Mouse (Mus musculus): ENCODE measurements around the gene Otulinl. TPM values are rescaled to one million over a fixed set of nuclear protein-coding genes. Genes with fewer than 3 reads are reported as not detected.

The Otulinl gene
- polyA plus RNA-seq, 1 experiment from 2014 or later, result 27.5 TPM

DNA sequence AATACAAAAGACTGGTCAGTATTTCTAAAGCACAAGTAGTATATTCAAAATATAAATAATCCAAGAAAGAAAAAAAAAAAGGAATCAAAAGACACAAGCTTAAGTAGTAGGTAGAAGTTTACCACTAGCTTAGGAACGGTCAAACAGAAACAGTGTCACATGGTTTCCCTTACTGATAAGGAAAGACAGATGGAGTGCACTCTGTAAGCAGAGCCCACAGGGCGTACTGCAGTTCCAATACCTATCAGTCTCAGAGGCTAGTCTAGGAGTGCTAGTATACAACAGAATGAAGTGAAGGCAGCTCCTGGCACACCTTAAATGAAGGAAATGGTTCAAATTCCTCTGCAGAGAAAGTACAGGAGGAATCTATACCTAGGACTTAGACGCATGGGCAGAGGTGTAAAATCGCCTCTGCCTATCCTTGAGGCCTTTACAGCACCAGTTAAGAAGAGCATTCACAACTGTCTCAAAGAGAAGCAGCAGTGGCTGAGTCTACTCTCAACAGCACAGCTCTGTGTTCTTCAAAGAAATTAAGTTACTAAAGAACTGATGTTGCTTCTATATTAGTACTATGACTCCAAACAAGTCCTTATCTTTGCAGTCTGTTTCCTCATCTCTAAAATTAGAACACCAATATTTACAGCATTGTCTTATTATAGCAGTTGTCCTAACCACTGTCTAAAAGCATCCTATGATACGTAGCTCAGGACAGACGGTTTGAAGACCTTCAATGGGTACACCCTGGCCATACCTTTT lies 62.4 kb downstream of the Otulinl start:
- Histone ChIP-seq H3K9ac (ENCODE audit: low read length) (no peak overlapping the region), H3K9me3 (ENCODE audit: control insufficient read depth, low read length) (no peaks in the 10 kb centered on the region), H3K27me3 (ENCODE audit: control insufficient read depth, insufficient read depth, low read depth, low read length) (no peaks in the 10 kb centered on the region), H3K4me2 (ENCODE audit: low read depth, low read length) (no peak overlapping the region), H3K4me3 (ENCODE audit: low read length) (no peak overlapping the region), H3K4me1 (replicated peaks; ENCODE audit: control insufficient read depth, insufficient read depth, low read length) (peaks cover 7% of the 10 kb centered on the region; the same call in 1 of the 2 replicates), H3K36me3 (ENCODE audit: control insufficient read depth, insufficient read depth, low read length) (peaks cover 12% of the 10 kb centered on the region), H3K27ac (ENCODE audit: low read length) (no peak overlapping the region)
- WGBS, result 64% methylated on average over 6 of the region's 6 CpGs
- no peak for ATAC-seq (ENCODE audit: low read depth)

DNA sequence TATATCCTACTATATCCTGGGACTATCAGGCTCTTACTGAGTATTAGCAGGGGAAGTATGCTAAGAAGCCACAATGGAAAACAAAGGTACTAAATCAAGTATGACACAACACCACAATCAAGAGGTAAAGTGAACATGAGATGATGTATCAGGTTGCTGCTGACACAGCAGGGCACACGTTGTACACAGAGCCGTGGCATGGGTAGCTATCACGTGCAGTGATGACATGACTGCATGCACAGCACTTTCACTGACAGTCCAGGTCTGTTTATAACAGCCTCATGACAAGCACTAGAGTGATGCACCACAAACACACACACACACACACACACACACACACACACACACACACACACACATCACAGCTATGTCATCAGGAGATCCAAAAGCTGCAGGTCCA lies 64.2 kb downstream of the Otulinl start:
- no peaks in the 10 kb centered on the region for H3K27me3 ChIP-seq (ENCODE audit: control insufficient read depth, insufficient read depth, low read depth, low read length)
- H3K4me2 ChIP-seq (ENCODE audit: low read depth, low read length), result no peak overlapping the region
- no peaks in the 10 kb centered on the region for H3K9me3 ChIP-seq (ENCODE audit: control insufficient read depth, low read length)
- ATAC-seq (ENCODE audit: low read depth), result no peak
- peaks cover 12% of the 10 kb centered on the region for H3K36me3 ChIP-seq (ENCODE audit: control insufficient read depth, insufficient read depth, low read length)
- WGBS, result 55% methylated on average over 3 of the region's 3 CpGs
- H3K9ac ChIP-seq (ENCODE audit: low read length), result no peak overlapping the region
- H3K27ac ChIP-seq (ENCODE audit: low read length), result no peak overlapping the region
- peaks cover 7% of the 10 kb centered on the region; the same call in 1 of the 2 replicates for H3K4me1 ChIP-seq (replicated peaks; ENCODE audit: control insufficient read depth, insufficient read depth, low read length)
- no peak overlapping the region for H3K4me3 ChIP-seq (ENCODE audit: low read length)

DNA sequence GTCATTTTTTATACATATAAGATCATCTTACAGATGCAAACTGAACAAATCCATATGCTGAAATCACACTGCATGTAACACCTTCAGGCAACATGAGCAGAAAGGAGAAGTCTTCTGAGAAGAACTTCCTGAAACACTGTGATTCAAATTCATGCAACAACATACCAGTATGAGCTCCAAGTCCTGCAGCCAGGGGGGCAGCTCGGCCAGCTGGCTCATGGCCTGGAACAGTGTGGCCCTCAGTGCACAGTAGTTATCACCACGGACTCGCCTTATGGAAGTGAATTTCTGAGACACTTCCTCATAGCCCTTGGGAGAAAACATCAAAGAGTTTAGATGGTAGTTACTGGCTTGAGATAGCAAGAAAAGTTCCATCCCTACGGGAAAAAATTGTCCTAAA lies 65.2 kb downstream of the Otulinl start:
- Histone ChIP-seq H3K4me3 (ENCODE audit: low read length) (no peak overlapping the region), H3K9me3 (ENCODE audit: control insufficient read depth, low read length) (no peaks in the 10 kb centered on the region), H3K27ac (ENCODE audit: low read length) (no peak overlapping the region), H3K36me3 (ENCODE audit: control insufficient read depth, insufficient read depth, low read length) (peaks cover 19% of the 10 kb centered on the region), H3K4me2 (ENCODE audit: low read depth, low read length) (no peak overlapping the region), H3K9ac (ENCODE audit: low read length) (no peak overlapping the region), H3K4me1 (replicated peaks; ENCODE audit: control insufficient read depth, insufficient read depth, low read length) (peaks cover 7% of the 10 kb centered on the region; the same call in 1 of the 2 replicates), H3K27me3 (ENCODE audit: control insufficient read depth, insufficient read depth, low read depth, low read length) (no peaks in the 10 kb centered on the region)
- WGBS, result 49% methylated on average over 4 of the region's 4 CpGs
- peak; percentile 85 for ATAC-seq (ENCODE audit: low read depth)

DNA sequence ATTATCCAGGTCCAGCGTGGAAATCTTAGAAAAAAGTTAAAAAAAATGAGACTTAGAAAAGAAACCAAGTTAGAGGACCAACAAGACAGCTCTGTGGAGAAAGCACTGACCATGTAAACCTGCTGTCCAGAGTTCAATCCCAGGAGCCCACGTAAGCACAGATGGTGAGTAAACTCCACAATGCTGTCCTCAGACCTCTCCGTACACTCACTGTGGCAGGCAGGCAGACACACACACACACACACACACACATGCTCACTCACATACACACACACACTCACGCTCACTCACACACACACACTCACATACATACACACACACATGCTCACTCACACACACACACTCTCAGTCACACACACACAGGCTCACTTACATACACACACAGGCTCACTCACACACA lies 68.1 kb downstream of the Otulinl start:
- Histone ChIP-seq H3K4me2 (ENCODE audit: low read depth, low read length) (no peak overlapping the region), H3K4me3 (ENCODE audit: low read length) (no peak overlapping the region)
- ATAC-seq (ENCODE audit: low read depth), result no peak

DNA sequence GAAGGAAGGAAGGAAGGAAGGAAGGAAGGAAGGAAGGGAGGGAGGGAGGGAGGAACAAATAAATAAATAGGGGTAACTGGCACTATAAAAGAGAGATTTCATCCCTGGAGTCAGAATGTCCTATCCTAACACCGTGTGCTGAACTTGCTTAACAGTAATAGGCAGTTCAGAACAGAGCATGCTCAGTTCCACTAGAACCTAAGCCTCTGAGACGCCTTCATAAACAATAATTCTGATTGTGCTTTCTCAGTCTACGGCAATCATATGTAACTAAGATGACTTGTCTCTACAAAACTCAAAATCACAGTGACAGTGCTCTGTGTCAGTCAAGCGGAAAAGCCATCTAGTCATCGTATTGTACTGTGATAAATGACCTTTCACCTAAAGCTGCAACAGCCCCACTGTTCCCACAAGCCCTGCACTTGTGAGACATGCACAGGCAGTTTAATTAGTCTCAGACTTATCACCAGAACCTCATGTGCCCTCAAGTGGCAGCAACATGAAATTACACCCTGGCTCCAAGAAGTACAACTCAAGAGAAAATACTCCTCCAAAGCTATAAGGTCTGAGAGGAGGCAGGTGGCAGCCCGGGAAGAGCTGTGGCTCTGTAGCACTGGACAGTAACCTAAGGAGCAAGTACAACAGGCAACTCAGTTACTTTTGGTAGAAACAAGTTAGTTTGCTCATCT lies 68.7 kb downstream of the Otulinl start:
- H3K4me2 ChIP-seq (ENCODE audit: low read depth, low read length), result no peak overlapping the region
- 43% methylated on average over 6 of the region's 6 CpGs for WGBS
- no peaks in the 10 kb centered on the region for H3K9me3 ChIP-seq (ENCODE audit: control insufficient read depth, low read length)
- 0 out of 2 replicates have a peak, but pooled peaks have one; percentile 19 for ATAC-seq (ENCODE audit: low read depth)
- no peak overlapping the region for H3K27ac ChIP-seq (ENCODE audit: low read length)
- no peak overlapping the region for H3K9ac ChIP-seq (ENCODE audit: low read length)
- peaks cover 20% of the 10 kb centered on the region for H3K36me3 ChIP-seq (ENCODE audit: control insufficient read depth, insufficient read depth, low read length)
- H3K27me3 ChIP-seq (ENCODE audit: control insufficient read depth, insufficient read depth, low read depth, low read length), result no peaks in the 10 kb centered on the region
- no peak overlapping the region for H3K4me3 ChIP-seq (ENCODE audit: low read length)
- peaks cover 3% of the 10 kb centered on the region; the same call in 1 of the 2 replicates for H3K4me1 ChIP-seq (replicated peaks; ENCODE audit: control insufficient read depth, insufficient read depth, low read length)

More for the DNA sequence above, 68.1 kb downstream of the Otulinl start:
- Histone ChIP-seq H3K27ac (ENCODE audit: low read length) (no peak overlapping the region), H3K9me3 (ENCODE audit: control insufficient read depth, low read length) (no peaks in the 10 kb centered on the region), H3K36me3 (ENCODE audit: control insufficient read depth, insufficient read depth, low read length) (peaks cover 19% of the 10 kb centered on the region), H3K4me1 (replicated peaks; ENCODE audit: control insufficient read depth, insufficient read depth, low read length) (peaks cover 3% of the 10 kb centered on the region; the same call in 1 of the 2 replicates), H3K9ac (ENCODE audit: low read length) (no peak overlapping the region), H3K27me3 (ENCODE audit: control insufficient read depth, insufficient read depth, low read depth, low read length) (no peaks in the 10 kb centered on the region)
- WGBS, result 92% methylated on average over 4 of the region's 4 CpGs

DNA sequence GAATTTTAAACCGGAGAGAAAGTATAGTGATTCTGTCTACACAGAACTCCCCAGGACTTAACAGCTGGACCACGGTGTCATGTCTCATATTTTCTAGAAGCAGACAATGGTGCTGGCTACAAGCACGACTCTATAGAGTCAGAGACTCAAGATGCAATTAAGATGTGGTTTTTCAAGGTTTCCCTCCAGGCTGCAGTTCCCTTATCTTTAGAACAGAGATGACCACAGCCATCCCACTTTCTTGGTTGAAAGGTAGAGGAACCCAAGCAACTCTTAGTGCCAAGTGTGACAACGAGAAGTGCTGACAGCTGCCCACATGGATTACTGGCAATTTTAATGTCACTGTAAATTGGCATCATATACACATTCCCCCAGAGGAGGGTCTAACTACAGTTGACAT lies 71.8 kb downstream of the Otulinl start:
- H3K4me3 ChIP-seq (ENCODE audit: low read length), result no peak overlapping the region
- H3K27ac ChIP-seq (ENCODE audit: low read length), result no peak overlapping the region
- 73% methylated on average over 4 of the region's 4 CpGs for WGBS
- no peak overlapping the region for H3K9ac ChIP-seq (ENCODE audit: low read length)
- H3K36me3 ChIP-seq (ENCODE audit: control insufficient read depth, insufficient read depth, low read length), result peaks cover 21% of the 10 kb centered on the region
- H3K4me1 ChIP-seq (replicated peaks; ENCODE audit: control insufficient read depth, insufficient read depth, low read length), result no peaks in the 10 kb centered on the region; the same call in 1 of the 2 replicates
- H3K27me3 ChIP-seq (ENCODE audit: control insufficient read depth, insufficient read depth, low read depth, low read length), result no peaks in the 10 kb centered on the region
- no peak for ATAC-seq (ENCODE audit: low read depth)
- H3K4me2 ChIP-seq (ENCODE audit: low read depth, low read length), result no peak overlapping the region
- H3K9me3 ChIP-seq (ENCODE audit: control insufficient read depth, low read length), result no peaks in the 10 kb centered on the region

DNA sequence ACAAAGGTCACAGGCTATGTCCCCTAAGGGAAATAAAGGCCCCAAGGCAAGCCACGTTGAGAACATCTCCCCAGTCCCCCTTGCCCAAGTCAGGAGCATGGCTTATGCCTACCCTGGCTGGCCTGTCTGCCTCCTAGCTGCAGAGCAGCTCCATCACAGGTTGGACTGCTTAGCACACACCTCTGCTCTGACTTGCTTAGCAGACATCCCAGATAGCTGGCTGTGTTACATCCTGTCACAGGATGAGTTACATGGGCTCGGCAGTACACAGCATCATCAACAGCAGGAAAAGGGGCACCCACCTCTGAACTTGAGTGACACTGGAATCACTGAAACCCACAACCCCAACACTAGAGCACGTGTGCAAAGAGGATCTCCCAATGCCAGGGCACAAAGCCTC lies 76.1 kb downstream of the Otulinl start:
- Histone ChIP-seq H3K9me3 (ENCODE audit: control insufficient read depth, low read length) (no peaks in the 10 kb centered on the region), H3K27me3 (ENCODE audit: control insufficient read depth, insufficient read depth, low read depth, low read length) (no peaks in the 10 kb centered on the region), H3K4me3 (ENCODE audit: low read length) (no peak overlapping the region), H3K27ac (ENCODE audit: low read length) (no peak overlapping the region), H3K4me1 (replicated peaks; ENCODE audit: control insufficient read depth, insufficient read depth, low read length) (no peaks in the 10 kb centered on the region), H3K4me2 (ENCODE audit: low read depth, low read length) (no peak overlapping the region), H3K9ac (ENCODE audit: low read length) (no peak overlapping the region), H3K36me3 (ENCODE audit: control insufficient read depth, insufficient read depth, low read length) (peaks cover 16% of the 10 kb centered on the region)
- ATAC-seq (ENCODE audit: low read depth), result no peak
- 68% methylated on average over 3 of the region's 3 CpGs for WGBS

Other genes starting within 250 kb of the Otulinl start
- gene Ank, start 214.9 kb downstream of the Otulinl start, polyA plus RNA-seq (2015; fragmentation: Nextera tagmentation; extraction: Ambion mirVana), result 5.0 and 5.7 TPM in 2 replicates
- 13.0 and 22.4 TPM in 2 replicates for gene Otulin, start 50.9 kb downstream of the Otulinl start, polyA plus RNA-seq (2015; fragmentation: Nextera tagmentation; extraction: Ambion mirVana)